Mouse (Mus musculus) heart, embryonic 13.5 days (tissue): ENCODE data around the gene Zfc3h1. TPM values are rescaled to one million over a fixed set of nuclear protein-coding genes. Genes with fewer than 3 reads are reported as not detected.

Source experiments
- polyA plus RNA-seq: library from polyadenylated mRNA; unstranded; fragments of >200 nt; fragmentation: Nextera tagmentation; extraction: Ambion mirVana; gene quantifications from 2 replicates; pipeline ENCODE4 v1.2.1, GENCODE M21; 2015

Zfc3h1 gene
- polyA plus RNA-seq, 1 experiment from 2014 or later, result 12.3 TPM

Other genes starting within 250 kb of the Zfc3h1 start
- not detected in 2 replicates for gene Tph2, start 199.9 kb upstream of the Zfc3h1 start, polyA plus RNA-seq
- gene Tbc1d15, start 133.5 kb upstream of the Zfc3h1 start, polyA plus RNA-seq, result 29.2 and 30.8 TPM in 2 replicates
- gene Rab21, start 69.4 kb upstream of the Zfc3h1 start, polyA plus RNA-seq, result 4.6 and 5.0 TPM in 2 replicates
- 20.3 and 20.5 TPM in 2 replicates for gene Tmem19, start 22.5 kb upstream of the Zfc3h1 start, polyA plus RNA-seq
- 13.5 and 15.2 TPM in 2 replicates for gene Thap2, start 516 bp upstream of the Zfc3h1 start, polyA plus RNA-seq
- not detected in 2 replicates for gene A930009A15Rik, start 185.0 kb downstream of the Zfc3h1 start, polyA plus RNA-seq
- gene Lgr5, start 202.8 kb downstream of the Zfc3h1 start, polyA plus RNA-seq, result 0.25 and 0.32 TPM in 2 replicates